Mouse (Mus musculus): ENCODE data around the gene Rbm42. TPM values are rescaled to one million over a fixed set of nuclear protein-coding genes. Genes with fewer than 3 reads are reported as not detected.

The Rbm42 gene
- total and polyA plus RNA-seq, 2 experiments from 2014 or later: 148 to 156 TPM

GRCm38 (mm10) chr7:30607706-30608309 lies 42.3 kb downstream of the Rbm42 start:
- ATAC-seq (peak; percentile 42; the same call in 1 of the 2 replicates), DNase-seq (no peak)
- no peak overlapping the region for H3K4me3 ChIP-seq (ENCODE audit: low read depth, low read length)
- TF ChIP-seq CTCF (IDR thresholded peaks at IDR 0.05; ENCODE audit: low read depth): peak; percentile 61
- H3K27me3 ChIP-seq (ENCODE audit: insufficient read depth, low read length): no peaks in the 10 kb centered on the region
- H3K9me3 ChIP-seq (ENCODE audit: low read length): no peaks in the 10 kb centered on the region
- H3K9ac ChIP-seq: no peak overlapping the region
- H3K36me3 ChIP-seq (ENCODE audit: insufficient read depth): no peaks in the 10 kb centered on the region
- WGBS: 29% methylated on average over 8 of the region's 8 CpGs
- H3K4me2 ChIP-seq (ENCODE audit: low read depth): no peak overlapping the region
- no peaks in the 10 kb centered on the region for H3K4me1 ChIP-seq (ENCODE audit: insufficient read depth)
- H3K27ac ChIP-seq (ENCODE audit: low read depth, low read length): no peak overlapping the region

DNA sequence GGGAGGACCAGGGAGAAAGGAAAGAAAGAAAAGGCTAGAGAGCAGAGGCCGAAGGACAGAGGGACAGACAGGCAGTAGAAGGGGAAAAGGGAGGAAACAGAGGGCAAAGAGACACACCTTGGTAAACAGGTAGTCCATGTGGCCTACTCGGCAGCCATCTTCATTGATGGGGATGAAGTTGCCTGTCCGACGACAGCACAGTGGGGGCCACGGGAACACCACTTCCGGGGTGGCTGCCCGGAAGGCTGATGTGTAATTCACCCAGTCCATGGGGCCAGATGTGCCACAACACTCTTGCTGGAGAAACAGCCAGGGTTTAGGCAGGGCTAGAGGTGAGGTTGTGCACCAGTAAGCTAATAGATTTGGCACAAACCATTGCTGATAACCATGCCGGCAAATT lies 45.2 kb downstream of the Rbm42 start:
- DNase-seq (no peak), ATAC-seq (no peak)
- no peak for TF ChIP-seq CTCF (IDR thresholded peaks at IDR 0.05; ENCODE audit: low read depth)
- Histone ChIP-seq H3K9me3 (ENCODE audit: low read length) (no peaks in the 10 kb centered on the region), H3K27me3 (ENCODE audit: insufficient read depth, low read length) (no peaks in the 10 kb centered on the region), H3K36me3 (ENCODE audit: insufficient read depth) (no peaks in the 10 kb centered on the region), H3K4me2 (ENCODE audit: low read depth) (no peak overlapping the region), H3K9ac (no peak overlapping the region), H3K4me3 (ENCODE audit: low read depth, low read length) (no peak overlapping the region), H3K4me1 (ENCODE audit: insufficient read depth) (0 out of 2 replicates have a peak, but pooled peaks cover 4% of the 10 kb centered on the region), H3K27ac (ENCODE audit: low read depth, low read length) (no peak overlapping the region)
- 86% methylated on average over 8 of the region's 8 CpGs for WGBS

DNA sequence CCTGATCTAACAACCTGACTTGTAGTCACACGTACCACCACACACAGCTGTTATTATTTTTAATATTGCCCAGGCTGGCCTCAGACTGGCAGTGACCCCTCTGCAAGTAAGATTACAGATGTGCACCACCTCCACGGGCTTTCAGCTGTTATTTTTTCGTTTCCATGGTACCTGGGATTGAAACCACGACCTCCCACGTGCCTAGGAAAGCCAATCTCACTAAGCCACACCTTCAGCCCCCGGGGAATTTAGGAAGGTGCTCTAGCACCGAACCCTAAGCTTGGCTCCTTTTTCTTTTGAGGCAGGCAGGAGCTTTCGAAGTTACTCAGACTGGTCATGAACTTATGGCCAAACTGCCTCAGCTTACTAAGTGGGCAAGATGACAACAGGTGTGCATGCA lies 45.7 kb downstream of the Rbm42 start:
- no peaks in the 10 kb centered on the region for H3K9me3 ChIP-seq (ENCODE audit: low read length)
- H3K4me2 ChIP-seq (ENCODE audit: low read depth): no peak overlapping the region
- TF ChIP-seq CTCF (IDR thresholded peaks at IDR 0.05; ENCODE audit: low read depth): no peak
- no peak for ATAC-seq
- H3K9ac ChIP-seq: no peak overlapping the region
- no peak overlapping the region for H3K27ac ChIP-seq (ENCODE audit: low read depth, low read length)
- H3K4me1 ChIP-seq (ENCODE audit: insufficient read depth): peaks cover 8% of the 10 kb centered on the region; the same call in 1 of the 2 replicates
- DNase-seq: no peak
- no peaks in the 10 kb centered on the region for H3K36me3 ChIP-seq (ENCODE audit: insufficient read depth)
- no peaks in the 10 kb centered on the region for H3K27me3 ChIP-seq (ENCODE audit: insufficient read depth, low read length)
- no peak overlapping the region for H3K4me3 ChIP-seq (ENCODE audit: low read depth, low read length)
- WGBS: 60% methylated on average over 8 of the region's 8 CpGs

DNA sequence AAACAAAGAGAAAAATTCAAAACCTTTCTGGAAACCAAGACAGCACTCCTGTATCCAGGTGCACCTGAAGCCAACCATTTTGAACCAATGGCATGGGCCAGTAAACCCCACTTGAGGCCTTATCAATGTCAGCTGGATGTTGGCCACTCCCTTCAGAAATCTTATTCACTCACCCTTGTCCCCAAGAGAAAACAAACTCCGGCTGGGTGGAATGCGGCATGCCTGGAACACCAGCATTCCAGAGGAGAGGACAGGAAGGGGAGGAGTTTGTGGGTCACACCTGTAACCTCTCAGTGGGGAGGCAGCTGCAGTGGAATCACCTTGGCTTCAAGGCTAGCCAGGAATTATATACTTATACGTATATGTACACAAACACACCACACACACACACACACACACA lies 47.5 kb downstream of the Rbm42 start:
- DNase-seq (no peak), ATAC-seq (no peak)
- Histone ChIP-seq H3K4me2 (ENCODE audit: low read depth) (no peak overlapping the region), H3K4me3 (ENCODE audit: low read depth, low read length) (no peak overlapping the region), H3K36me3 (ENCODE audit: insufficient read depth) (no peaks in the 10 kb centered on the region), H3K27me3 (ENCODE audit: insufficient read depth, low read length) (no peaks in the 10 kb centered on the region), H3K27ac (ENCODE audit: low read depth, low read length) (no peak overlapping the region), H3K9ac (no peak overlapping the region), H3K9me3 (ENCODE audit: low read length) (no peaks in the 10 kb centered on the region), H3K4me1 (ENCODE audit: insufficient read depth) (peaks cover 8% of the 10 kb centered on the region; the same call in 1 of the 2 replicates)
- TF ChIP-seq CTCF (IDR thresholded peaks at IDR 0.05; ENCODE audit: low read depth): no peak
- 81% methylated on average over 3 of the region's 3 CpGs for WGBS

- no peaks in the 10 kb centered on the region for H3K9me3 ChIP-seq (ENCODE audit: low read length)
- peak overlapping the region; percentile 38; the same call in 1 of the 2 replicates for H3K4me2 ChIP-seq (ENCODE audit: low read depth)
- H3K4me3 ChIP-seq (ENCODE audit: low read depth, low read length): no peak overlapping the region
- ATAC-seq: no peak; the same call in 1 of the 2 replicates
- no peaks in the 10 kb centered on the region for H3K27me3 ChIP-seq (ENCODE audit: insufficient read depth, low read length)
- TF ChIP-seq CTCF (IDR thresholded peaks at IDR 0.05; ENCODE audit: low read depth): no peak
- DNase-seq: no peak
- no peaks in the 10 kb centered on the region for H3K36me3 ChIP-seq (ENCODE audit: insufficient read depth)
- 65% methylated on average over 7 of the region's 7 CpGs for WGBS
- H3K4me1 ChIP-seq (ENCODE audit: insufficient read depth): peaks cover 8% of the 10 kb centered on the region; the same call in 1 of the 2 replicates
- H3K9ac ChIP-seq: no peak overlapping the region
- H3K27ac ChIP-seq (ENCODE audit: low read depth, low read length): no peak overlapping the region
These were observed 49.5 kb downstream of the Rbm42 start for GRCm38 (mm10) chr7:30600651-30601050.

DNA sequence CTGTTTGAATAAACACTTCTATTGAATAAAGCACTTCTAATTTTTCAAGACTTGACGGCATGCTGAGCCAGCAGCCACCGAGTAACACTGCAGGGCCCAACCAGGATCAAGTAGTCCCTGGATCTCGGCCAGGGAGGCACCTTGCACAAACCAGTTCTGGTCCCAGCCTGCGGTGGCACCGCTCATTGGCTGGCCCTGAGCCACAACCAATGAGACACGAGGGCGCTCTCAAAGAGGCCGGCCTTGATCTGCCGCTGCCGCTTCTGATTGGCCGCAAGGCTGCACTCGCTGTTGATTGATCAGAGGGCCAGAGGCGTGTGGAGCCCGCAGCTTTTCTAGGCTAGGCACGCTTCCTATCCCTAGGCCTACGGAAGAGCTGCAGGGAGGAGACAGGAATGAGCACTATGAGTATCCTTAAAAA lies 50.2 kb downstream of the Rbm42 start:
- Histone ChIP-seq H3K9ac (no peak overlapping the region), H3K27ac (ENCODE audit: low read depth, low read length) (no peak overlapping the region), H3K27me3 (ENCODE audit: insufficient read depth, low read length) (no peaks in the 10 kb centered on the region), H3K36me3 (ENCODE audit: insufficient read depth) (no peaks in the 10 kb centered on the region), H3K4me3 (ENCODE audit: low read depth, low read length) (0 out of 2 replicates have a peak overlapping the region, but pooled peaks have one; percentile 11), H3K4me2 (ENCODE audit: low read depth) (peak overlapping the region; percentile 38), H3K4me1 (ENCODE audit: insufficient read depth) (peaks cover 8% of the 10 kb centered on the region; the same call in 1 of the 2 replicates), H3K9me3 (ENCODE audit: low read length) (no peaks in the 10 kb centered on the region)
- WGBS: 3% methylated on average over 16 of the region's 16 CpGs
- no peak for TF ChIP-seq CTCF (IDR thresholded peaks at IDR 0.05; ENCODE audit: low read depth)
- peak; percentile 95 for DNase-seq
- ATAC-seq: peak; percentile 99

- H3K9ac ChIP-seq: no peak within 1 kb of the TSS
- no peaks in the 10 kb centered on the region for H3K9me3 ChIP-seq (ENCODE audit: low read length)
- DNase-seq: no peak
- peak within 1 kb of the TSS; percentile 38 for H3K4me2 ChIP-seq (ENCODE audit: low read depth)
- WGBS: 95% methylated on average over 12 of the region's 12 CpGs
- H3K4me1 ChIP-seq (ENCODE audit: insufficient read depth): peaks cover 8% of the 10 kb centered on the region; the same call in 1 of the 2 replicates
- H3K36me3 ChIP-seq (ENCODE audit: insufficient read depth): no peaks in the 10 kb centered on the region
- H3K27me3 ChIP-seq (ENCODE audit: insufficient read depth, low read length): no peaks in the 10 kb centered on the region
- no peak within 1 kb of the TSS for H3K27ac ChIP-seq (ENCODE audit: low read depth, low read length)
- no peak for TF ChIP-seq CTCF (IDR thresholded peaks at IDR 0.05; ENCODE audit: low read depth)
- 0 out of 2 replicates have a peak within 1 kb of the TSS, but pooled peaks have one; percentile 11 for H3K4me3 ChIP-seq (ENCODE audit: low read depth, low read length)
- ATAC-seq: no peak
These were observed 51.3 kb downstream of the Rbm42 start, which contains the start of gene Zbtb32 for GRCm38 (mm10) chr7:30598786-30599185. Gene Zbtb32, minus strand, starts transcription at chr7:30598909.

Measured in forebrain, postnatal 0 days (tissue).